Mouse (Mus musculus): ENCODE data around the gene Dclk3. TPM values are rescaled to one million over a fixed set of nuclear protein-coding genes. Genes with fewer than 3 reads are reported as not detected.

Gene Dclk3
- polyA plus RNA-seq, 1 experiment from 2014 or later: 1.6 TPM

GRCm38 (mm10) chr9:111506075-111506474 is 67.2 kb downstream of the Dclk3 start:
- Histone ChIP-seq H3K9me3 (peaks cover 4% of the 10 kb centered on the region; the same call in 1 of the 2 replicates), H3K4me3 (no peak overlapping the region), H3K27ac (no peak overlapping the region), H3K4me1 (no peaks in the 10 kb centered on the region), H3K36me3 (no peaks in the 10 kb centered on the region), H3K27me3 (ENCODE audit: insufficient read depth, poor library complexity, severe bottlenecking) (no peaks in the 10 kb centered on the region)
- no peak for DNase-seq (ENCODE audit: low spot score)
- WGBS: 58% methylated on average over 3 of the region's 3 CpGs

- Histone ChIP-seq H3K4me3 (no peak overlapping the region), H3K9me3 (no peaks in the 10 kb centered on the region), H3K27me3 (ENCODE audit: insufficient read depth, poor library complexity, severe bottlenecking) (no peaks in the 10 kb centered on the region), H3K27ac (no peak overlapping the region), H3K4me1 (no peaks in the 10 kb centered on the region), H3K36me3 (no peaks in the 10 kb centered on the region)
- 78% methylated on average over 15 of the region's 15 CpGs for WGBS
- DNase-seq (ENCODE audit: low spot score): peak; percentile 61
Observed at GRCm38 (mm10) chr9:111514586-111515473, 75.9 kb downstream of the Dclk3 start.

- H3K9me3 ChIP-seq: no peaks in the 10 kb centered on the region
- H3K4me3 ChIP-seq: no peak overlapping the region
- no peaks in the 10 kb centered on the region for H3K27me3 ChIP-seq (ENCODE audit: insufficient read depth, poor library complexity, severe bottlenecking)
- H3K36me3 ChIP-seq: no peaks in the 10 kb centered on the region
- 88% methylated on average over 3 of the region's 3 CpGs for WGBS
- peak; percentile 61 for DNase-seq (ENCODE audit: low spot score)
- H3K4me1 ChIP-seq: no peaks in the 10 kb centered on the region
- no peak overlapping the region for H3K27ac ChIP-seq
Observed at GRCm38 (mm10) chr9:111515536-111515935, 76.7 kb downstream of the Dclk3 start.

GRCm38 (mm10) chr9:111522226-111522625 is 83.3 kb downstream of the Dclk3 start:
- 0 out of 2 replicates have a peak, but pooled peaks cover 4% of the 10 kb centered on the region for H3K4me1 ChIP-seq
- H3K36me3 ChIP-seq: no peaks in the 10 kb centered on the region
- no peak overlapping the region for H3K4me3 ChIP-seq
- no peaks in the 10 kb centered on the region for H3K27me3 ChIP-seq (ENCODE audit: insufficient read depth, poor library complexity, severe bottlenecking)
- no peak for DNase-seq (ENCODE audit: low spot score)
- WGBS: 75% methylated on average over 7 of the region's 7 CpGs
- H3K27ac ChIP-seq: no peak overlapping the region
- no peaks in the 10 kb centered on the region for H3K9me3 ChIP-seq

- no peaks in the 10 kb centered on the region for H3K36me3 ChIP-seq
- H3K27ac ChIP-seq: no peak overlapping the region
- WGBS: 88% methylated on average over 11 of the region's 11 CpGs
- H3K4me3 ChIP-seq: no peak overlapping the region
- no peaks in the 10 kb centered on the region for H3K9me3 ChIP-seq
- DNase-seq (ENCODE audit: low spot score): no peak
- no peaks in the 10 kb centered on the region for H3K27me3 ChIP-seq (ENCODE audit: insufficient read depth, poor library complexity, severe bottlenecking)
- 0 out of 2 replicates have a peak, but pooled peaks cover 4% of the 10 kb centered on the region for H3K4me1 ChIP-seq
Observed at GRCm38 (mm10) chr9:111523111-111523510, 84.2 kb downstream of the Dclk3 start.

- 0 out of 2 replicates have a peak, but pooled peaks cover 4% of the 10 kb centered on the region for H3K4me1 ChIP-seq
- no peaks in the 10 kb centered on the region for H3K9me3 ChIP-seq
- H3K27ac ChIP-seq: no peak overlapping the region
- no peaks in the 10 kb centered on the region for H3K36me3 ChIP-seq
- no peak for DNase-seq (ENCODE audit: low spot score)
- WGBS: 88% methylated on average over 3 of the region's 3 CpGs
- no peak overlapping the region for H3K4me3 ChIP-seq
- H3K27me3 ChIP-seq (ENCODE audit: insufficient read depth, poor library complexity, severe bottlenecking): no peaks in the 10 kb centered on the region
Observed at GRCm38 (mm10) chr9:111523871-111524270, 85.0 kb downstream of the Dclk3 start.

- H3K9me3 ChIP-seq: no peaks in the 10 kb centered on the region
- H3K36me3 ChIP-seq: no peaks in the 10 kb centered on the region
- peaks cover 8% of the 10 kb centered on the region for H3K4me1 ChIP-seq
- no peak overlapping the region for H3K27ac ChIP-seq
- H3K27me3 ChIP-seq (ENCODE audit: insufficient read depth, poor library complexity, severe bottlenecking): no peaks in the 10 kb centered on the region
- H3K4me3 ChIP-seq: no peak overlapping the region
- DNase-seq (ENCODE audit: low spot score): no peak
- WGBS: 35% methylated on average over 7 of the region's 7 CpGs
Observed at GRCm38 (mm10) chr9:111534744-111535423, 96.0 kb downstream of the Dclk3 start.

GRCm38 (mm10) chr9:111535445-111536064 is 96.7 kb downstream of the Dclk3 start:
- Histone ChIP-seq H3K4me1 (peaks cover 8% of the 10 kb centered on the region), H3K27ac (no peak overlapping the region), H3K27me3 (ENCODE audit: insufficient read depth, poor library complexity, severe bottlenecking) (no peaks in the 10 kb centered on the region), H3K36me3 (no peaks in the 10 kb centered on the region), H3K9me3 (no peaks in the 10 kb centered on the region), H3K4me3 (no peak overlapping the region)
- DNase-seq (ENCODE audit: low spot score): no peak
- 70% methylated on average over 8 of the region's 8 CpGs for WGBS

Other genes starting within 250 kb of the Dclk3 start
- 51.7 and 52.6 TPM in 2 replicates for gene Mlh1, start 167.3 kb upstream of the Dclk3 start, polyA plus RNA-seq (2016; fragmentation: Nextera tagmentation; extraction: Ambion mirVana)
- gene Epm2aip1, start 167.2 kb upstream of the Dclk3 start, polyA plus RNA-seq (2016; fragmentation: Nextera tagmentation; extraction: Ambion mirVana): 24.7 and 28.4 TPM in 2 replicates
- gene Trank1, start 127.3 kb upstream of the Dclk3 start, polyA plus RNA-seq (2016; fragmentation: Nextera tagmentation; extraction: Ambion mirVana): 0.08 and 0.21 TPM in 2 replicates